Mouse (Mus musculus): Measurements from ENCODE around the gene Bak1.
A peak's percentile ranks its signal among the peaks of the same experiment; 100 is the strongest.

GRCm38 (mm10) chr17:27004431-27004830 is 24.4 kb downstream of the Bak1 start:
- TF ChIP-seq CTCF (IDR thresholded peaks at IDR 0.05; ENCODE audit: low read depth), result peak; percentile 83
- no peak for TF ChIP-seq EP300 (optimal IDR thresholded peaks at IDR 0.05)
